Comparison of ENCODE assay signal across 24 mouse cellular contexts in the genomic region with DNA sequence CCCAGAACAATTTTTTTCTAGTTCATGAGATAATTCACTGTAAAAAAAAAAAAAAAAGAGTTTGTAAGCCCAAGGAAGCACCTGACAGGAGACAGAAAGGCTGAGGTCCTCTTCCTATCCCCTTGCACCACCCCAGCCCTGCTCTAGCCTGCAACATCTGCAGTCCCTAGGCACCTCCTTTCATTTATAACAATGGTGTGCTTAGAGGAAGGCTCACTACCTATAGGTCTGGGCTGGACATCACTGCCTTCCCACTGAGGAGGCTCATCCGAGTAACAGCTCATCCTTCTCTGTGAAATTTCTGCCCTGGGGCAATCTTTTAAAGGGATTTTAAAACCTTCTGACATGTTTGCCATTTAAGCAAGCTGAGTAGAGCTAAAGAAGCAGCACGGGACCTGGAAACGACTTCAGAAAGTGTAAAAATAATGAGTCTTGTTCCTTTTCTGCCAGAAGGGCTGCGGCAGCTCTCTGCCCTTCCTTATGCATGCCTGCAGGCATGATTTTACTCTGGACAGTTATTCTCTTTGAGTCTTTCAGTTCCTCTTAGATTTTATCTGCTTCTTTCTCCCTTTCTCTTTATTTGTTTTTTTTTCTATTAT.
DNase-seq lines count a peak whose midpoint lies in the region; ATAC-seq and TF ChIP-seq lines count a peak whose summit lies in the region.
"Had no signal": no experiment of that assay in that cellular context is flagged by ENCODE, and none has a peak within 500 bp of the region (broad histone marks: within the 10 kb centered on the region; RNA-seq: fewer than 3 reads in every experiment).

No protein-coding gene starts in this region.

- DNase-seq in hindbrain, postnatal 0 days (ENCODE audit: low spot score) = peak; percentile 6
- no peak for DNase-seq in stomach, postnatal 0 days (ENCODE audit: low spot score)
- no peak for DNase-seq in testis, postnatal 14 days (ENCODE audit: low spot score)
- DNase-seq: adrenal gland, postnatal 10 days; cerebellum, adult 18-20 months; gastrocnemius, postnatal 36 days; heart, adult 18-20 months; heart, postnatal 36 days; kidney, adult 9 months; kidney, postnatal 10 days; layer of hippocampus, postnatal 36 days; liver, postnatal 0 days; lung, postnatal 36 days; spleen, adult 18-20 months had no signal

- no peak overlapping the region for H3K27ac ChIP-seq in forebrain, embryonic 13.5 days
- no peak overlapping the region for H3K27ac ChIP-seq in forebrain, embryonic 16.5 days (ENCODE audit: low read length)
- H3K27ac ChIP-seq in hindbrain, postnatal 0 days = no peak overlapping the region
- H3K27ac ChIP-seq in hindbrain, embryonic 13.5 days = no peak overlapping the region
- no peak overlapping the region for H3K27ac ChIP-seq in midbrain, embryonic 16.5 days (ENCODE audit: low read length)
- no peak overlapping the region for H3K27ac ChIP-seq in stomach, postnatal 0 days (replicated peaks)
- H3K27ac ChIP-seq: embryonic facial prominence, embryonic 12.5 days; liver, embryonic 12.5 days had no signal

- 43% methylated on average over 4 of the region's 4 CpGs for WGBS in forebrain, embryonic 13.5 days
- 35% methylated on average over 4 of the region's 4 CpGs for WGBS in forebrain, embryonic 16.5 days
- 46% methylated on average over 4 of the region's 4 CpGs for whole genome bisulfite sequencing in hindbrain, postnatal 0 days
- 62% methylated on average over 4 of the region's 4 CpGs for WGBS in hindbrain, embryonic 13.5 days
- WGBS in midbrain, embryonic 16.5 days = 34% methylated on average over 4 of the region's 4 CpGs
- 51% methylated on average over 4 of the region's 4 CpGs for WGBS in stomach, postnatal 0 days

- H3K9me3 ChIP-seq in forebrain, embryonic 13.5 days (replicated peaks) = no peaks in the 10 kb centered on the region
- H3K9me3 ChIP-seq in forebrain, embryonic 16.5 days (ENCODE audit: control insufficient read depth, low read length) = no peaks in the 10 kb centered on the region
- H3K9me3 ChIP-seq in hindbrain, postnatal 0 days (ENCODE audit: low read length) = no peaks in the 10 kb centered on the region
- H3K9me3 ChIP-seq in hindbrain, embryonic 13.5 days = no peaks in the 10 kb centered on the region
- H3K9me3 ChIP-seq in midbrain, embryonic 16.5 days (replicated peaks; ENCODE audit: control insufficient read depth, low read length, poor library complexity, severe bottlenecking) = no peaks in the 10 kb centered on the region
- H3K9me3 ChIP-seq in stomach, postnatal 0 days (ENCODE audit: control insufficient read depth, low read length) = no peaks in the 10 kb centered on the region
- H3K9me3 ChIP-seq: embryonic facial prominence, embryonic 12.5 days; G1E; liver, embryonic 12.5 days had no signal

- TF ChIP-seq EP300 in stomach, postnatal 0 days (optimal IDR thresholded peaks at IDR 0.05) = no peak

- H3K36me3 ChIP-seq in forebrain, embryonic 13.5 days (ENCODE audit: poor library complexity, severe bottlenecking) = no peaks in the 10 kb centered on the region
- no peaks in the 10 kb centered on the region for H3K36me3 ChIP-seq in forebrain, embryonic 16.5 days (ENCODE audit: control insufficient read depth, insufficient read depth)
- no peaks in the 10 kb centered on the region for H3K36me3 ChIP-seq in hindbrain, postnatal 0 days (ENCODE audit: insufficient read depth, low read length)
- no peaks in the 10 kb centered on the region for H3K36me3 ChIP-seq in hindbrain, embryonic 13.5 days
- no peaks in the 10 kb centered on the region for H3K36me3 ChIP-seq in midbrain, embryonic 16.5 days (ENCODE audit: control insufficient read depth, insufficient read depth, low read length)
- H3K36me3 ChIP-seq in stomach, postnatal 0 days (ENCODE audit: control insufficient read depth, insufficient read depth, low read length) = no peaks in the 10 kb centered on the region
- H3K36me3 ChIP-seq: embryonic facial prominence, embryonic 12.5 days; G1E; liver, embryonic 12.5 days had no signal

- H3K4me1 ChIP-seq in forebrain, embryonic 13.5 days = 0 out of 2 replicates have a peak, but pooled peaks cover 3% of the 10 kb centered on the region
- no peaks in the 10 kb centered on the region for H3K4me1 ChIP-seq in forebrain, embryonic 16.5 days (replicated peaks; ENCODE audit: control insufficient read depth, insufficient read depth, low read length)
- no peaks in the 10 kb centered on the region for H3K4me1 ChIP-seq in hindbrain, postnatal 0 days (ENCODE audit: insufficient read depth, low read length)
- H3K4me1 ChIP-seq in hindbrain, embryonic 13.5 days (replicated peaks) = no peaks in the 10 kb centered on the region
- peaks cover 7% of the 10 kb centered on the region; the same call in 1 of the 2 replicates for H3K4me1 ChIP-seq in midbrain, embryonic 16.5 days (ENCODE audit: control insufficient read depth, insufficient read depth, low read length)
- no peaks in the 10 kb centered on the region for H3K4me1 ChIP-seq in stomach, postnatal 0 days (replicated peaks; ENCODE audit: control insufficient read depth, insufficient read depth)
- H3K4me1 ChIP-seq: embryonic facial prominence, embryonic 12.5 days; liver, embryonic 12.5 days had no signal

- no peak overlapping the region for H3K4me3 ChIP-seq in forebrain, embryonic 13.5 days
- H3K4me3 ChIP-seq in forebrain, embryonic 16.5 days (replicated peaks; ENCODE audit: low read length) = no peak overlapping the region
- H3K4me3 ChIP-seq in hindbrain, postnatal 0 days (ENCODE audit: low read length) = no peak overlapping the region
- H3K4me3 ChIP-seq in hindbrain, embryonic 13.5 days = no peak overlapping the region
- no peak overlapping the region for H3K4me3 ChIP-seq in midbrain, embryonic 16.5 days (ENCODE audit: low read depth, low read length)
- no peak overlapping the region for H3K4me3 ChIP-seq in stomach, postnatal 0 days (ENCODE audit: low read depth, low read length)
- H3K4me3 ChIP-seq: embryonic facial prominence, embryonic 12.5 days; liver, embryonic 12.5 days had no signal

- no peaks in the 10 kb centered on the region for H3K27me3 ChIP-seq in forebrain, embryonic 13.5 days
- H3K27me3 ChIP-seq in forebrain, embryonic 16.5 days (replicated peaks; ENCODE audit: control insufficient read depth, insufficient read depth, low read length) = no peaks in the 10 kb centered on the region
- H3K27me3 ChIP-seq in hindbrain, postnatal 0 days (ENCODE audit: insufficient read depth, low read length) = no peaks in the 10 kb centered on the region
- H3K27me3 ChIP-seq in hindbrain, embryonic 13.5 days = no peaks in the 10 kb centered on the region
- no peaks in the 10 kb centered on the region for H3K27me3 ChIP-seq in midbrain, embryonic 16.5 days (ENCODE audit: control insufficient read depth, insufficient read depth, low read depth, low read length)
- H3K27me3 ChIP-seq in stomach, postnatal 0 days (ENCODE audit: control insufficient read depth, insufficient read depth, low read length) = no peaks in the 10 kb centered on the region
- H3K27me3 ChIP-seq: embryonic facial prominence, embryonic 12.5 days; liver, embryonic 12.5 days had no signal

- no peak overlapping the region for H3K9ac ChIP-seq in forebrain, embryonic 13.5 days
- no peak overlapping the region for H3K9ac ChIP-seq in forebrain, embryonic 16.5 days (replicated peaks; ENCODE audit: low read depth, low read length)
- H3K9ac ChIP-seq in hindbrain, postnatal 0 days (replicated peaks; ENCODE audit: low read length) = no peak overlapping the region
- H3K9ac ChIP-seq in hindbrain, embryonic 13.5 days = no peak overlapping the region
- no peak overlapping the region for H3K9ac ChIP-seq in midbrain, embryonic 16.5 days (ENCODE audit: low read depth, low read length)
- no peak overlapping the region for H3K9ac ChIP-seq in stomach, postnatal 0 days (ENCODE audit: low read length)
- H3K9ac ChIP-seq: embryonic facial prominence, embryonic 12.5 days; liver, embryonic 12.5 days; liver, postnatal 0 days had no signal

- H3K4me2 ChIP-seq in forebrain, embryonic 13.5 days = no peak overlapping the region
- H3K4me2 ChIP-seq in forebrain, embryonic 16.5 days (ENCODE audit: low read length) = no peak overlapping the region
- no peak overlapping the region for H3K4me2 ChIP-seq in hindbrain, postnatal 0 days (ENCODE audit: low read depth, low read length)
- H3K4me2 ChIP-seq in hindbrain, embryonic 13.5 days = no peak overlapping the region
- H3K4me2 ChIP-seq in midbrain, embryonic 16.5 days (ENCODE audit: low read length) = no peak overlapping the region
- H3K4me2 ChIP-seq in stomach, postnatal 0 days (replicated peaks; ENCODE audit: low read depth) = no peak overlapping the region
- H3K4me2 ChIP-seq: embryonic facial prominence, embryonic 12.5 days; heart, embryonic 11.5 days; liver, embryonic 12.5 days had no signal

- TF ChIP-seq CTCF in hindbrain, postnatal 0 days (IDR thresholded peaks at IDR 0.05; ENCODE audit: low read depth) = no peak
- no peak for TF ChIP-seq CTCF in stomach, postnatal 0 days (IDR thresholded peaks at IDR 0.05; ENCODE audit: low read depth)

- ATAC-seq in forebrain, embryonic 13.5 days = peak; percentile 67; the same call in 1 of the 2 replicates
- ATAC-seq in forebrain, embryonic 16.5 days = no peak; the same call in 1 of the 2 replicates
- ATAC-seq in hindbrain, postnatal 0 days = no peak
- ATAC-seq in hindbrain, embryonic 13.5 days (ENCODE audit: low FRiP score) = no peak
- peak; percentile 42; the same call in 1 of the 2 replicates for ATAC-seq in common myeloid progenitor, adult 5-6 weeks (replicated peaks; ENCODE audit: low read depth, poor library complexity, severe bottlenecking)
- peak; percentile 89 for ATAC-seq in midbrain, embryonic 16.5 days
- ATAC-seq in stomach, postnatal 0 days (ENCODE audit: low FRiP score, low TSS enrichment) = no peak
- ATAC-seq: intestine, embryonic 16.5 days; liver, embryonic 12.5 days; liver, postnatal 0 days had no signal

Comparison
In these comparisons a context has a peak if more than half of its experiments do, and no peak if none do; other contexts are left out.
1. ATAC-seq: peak in forebrain, embryonic 13.5 days (single experiment), common myeloid progenitor, adult 5-6 weeks (single experiment) and midbrain, embryonic 16.5 days (single experiment); none in forebrain, embryonic 16.5 days (single experiment), hindbrain, postnatal 0 days (single experiment), hindbrain, embryonic 13.5 days (single experiment) and stomach, postnatal 0 days (single experiment).